9 mouse cellular contexts compared by ENCODE assay signal in the genomic region with DNA sequence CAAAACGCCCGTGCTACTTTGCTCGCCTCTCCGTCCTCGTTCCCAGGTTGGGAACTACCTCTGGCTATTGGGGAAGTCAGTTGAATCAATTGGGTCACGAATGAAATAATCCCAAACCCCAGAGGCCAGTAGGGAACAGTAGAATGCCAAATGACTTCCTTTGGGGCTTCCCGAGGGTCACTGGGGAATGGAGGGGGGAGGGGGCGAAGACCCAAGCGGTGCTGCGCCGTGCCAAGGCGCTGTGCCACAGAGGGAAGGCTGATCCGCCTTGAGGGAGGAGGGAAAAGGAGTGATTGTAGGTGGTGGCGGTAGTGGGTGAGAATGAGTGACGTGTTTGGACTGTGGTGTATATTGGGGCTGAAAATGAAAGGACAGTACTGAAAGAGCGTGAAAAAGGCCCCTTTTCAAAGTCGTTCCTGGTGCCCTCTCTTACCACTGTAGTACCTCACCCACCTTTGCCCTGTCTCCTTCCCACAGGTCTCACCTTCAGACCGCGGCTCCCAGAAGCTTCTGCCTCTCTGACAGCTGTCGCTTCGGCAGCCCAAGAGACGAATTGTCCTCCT. TPM values are rescaled to one million over a fixed set of nuclear protein-coding genes. Genes with fewer than 3 reads are reported as not detected.
A peak's percentile ranks its signal among the peaks of the same experiment; 100 is the strongest.
DNase-seq lines count a peak whose midpoint lies in the region; ATAC-seq and TF ChIP-seq lines count a peak whose summit lies in the region.
"Had no signal": no experiment of that assay in that cellular context is flagged by ENCODE, and none has a peak within 500 bp of the region (broad histone marks: within the 10 kb centered on the region; RNA-seq: fewer than 3 reads in every experiment).

No protein-coding gene starts in this region.

- H3K9ac ChIP-seq in heart, embryonic 12.5 days, result no peak overlapping the region
- H3K9ac ChIP-seq in lung, postnatal 0 days (replicated peaks; ENCODE audit: low read depth), result 0 out of 2 replicates have a peak overlapping the region, but pooled peaks have one; percentile 32

- WGBS in heart, embryonic 12.5 days, result 2% methylated on average over 22 of the region's 22 CpGs
- 5% methylated on average over 21 of the region's 22 CpGs for WGBS in lung, postnatal 0 days
- WGBS in cerebellum, adult 2 months, result 3% methylated on average over 22 of the region's 22 CpGs
- WGBS in forebrain, embryonic 10.5 days, result 2% methylated on average over 22 of the region's 22 CpGs

- peak overlapping the region; percentile 51 for H3K4me2 ChIP-seq in heart, embryonic 12.5 days
- H3K4me2 ChIP-seq in lung, postnatal 0 days (replicated peaks; ENCODE audit: low read depth, low read length), result peak overlapping the region; percentile 61

- no peak for TF ChIP-seq POLR2A in cerebellum, adult 2 months (IDR thresholded peaks at IDR 0.05; ENCODE audit: borderline replicate concordance, insufficient read depth, low read length)

- H3K27me3 ChIP-seq in heart, embryonic 12.5 days (replicated peaks), result peaks cover 96% of the 10 kb centered on the region
- peaks cover 72% of the 10 kb centered on the region for H3K27me3 ChIP-seq in lung, postnatal 0 days (replicated peaks; ENCODE audit: insufficient read depth, low read length)
- H3K27me3 ChIP-seq in cerebellum, adult 2 months (ENCODE audit: control insufficient read depth, insufficient read depth, low read length), result peaks cover 14% of the 10 kb centered on the region; the same call in 1 of the 2 replicates
- H3K27me3 ChIP-seq in forebrain, embryonic 10.5 days (ENCODE audit: poor library complexity, severe bottlenecking), result peaks cover 100% of the 10 kb centered on the region
- H3K27me3 ChIP-seq: Patski had no signal

- no peak for DNase-seq in heart, adult 9 months (ENCODE audit: low spot score in 2 of 2)
- peak; percentile 82 for DNase-seq in adrenal gland, postnatal 10 days
- DNase-seq in kidney, adult 11 months, result peak; percentile 78
- DNase-seq in lung, postnatal 0 days (ENCODE audit: low spot score), result no peak
- no peak for DNase-seq in right cerebral cortex, postnatal 10 days (ENCODE audit: low spot score in 2 of 2)
- no peak for DNase-seq in cerebellum, adult 2 months
- DNase-seq in forebrain, embryonic 10.5 days (ENCODE audit: extremely low spot score, low spot score), result no peak

- TF ChIP-seq EP300 in lung, postnatal 0 days (IDR thresholded peaks at IDR 0.05), result no peak

- no peak for ATAC-seq in heart, embryonic 12.5 days (ENCODE audit: insufficient number of reproducible peaks, low FRiP score)
- ATAC-seq in lung, postnatal 0 days, result 0 out of 2 replicates have a peak, but pooled peaks have one; percentile 10

- H3K36me3 ChIP-seq in heart, embryonic 12.5 days, result no peaks in the 10 kb centered on the region
- no peaks in the 10 kb centered on the region for H3K36me3 ChIP-seq in lung, postnatal 0 days (ENCODE audit: insufficient read depth, low read length)
- no peaks in the 10 kb centered on the region for H3K36me3 ChIP-seq in forebrain, embryonic 10.5 days (replicated peaks)

- no peak overlapping the region for H3K27ac ChIP-seq in heart, embryonic 12.5 days (ENCODE audit: poor library complexity, severe bottlenecking)
- peak overlapping the region; percentile 76 for H3K27ac ChIP-seq in lung, postnatal 0 days (ENCODE audit: low read length)
- H3K27ac ChIP-seq in cerebellum, adult 2 months (ENCODE audit: insufficient read depth, low read length), result no peak overlapping the region
- no peak overlapping the region for H3K27ac ChIP-seq in forebrain, embryonic 10.5 days

- peak overlapping the region; percentile 30 for H3K4me3 ChIP-seq in heart, embryonic 12.5 days
- peak overlapping the region; percentile 48 for H3K4me3 ChIP-seq in lung, postnatal 0 days (ENCODE audit: low read depth, low read length)
- H3K4me3 ChIP-seq in cerebellum, adult 2 months (replicated peaks; ENCODE audit: insufficient read depth, low read depth, low read length), result no peak overlapping the region
- no peak overlapping the region for H3K4me3 ChIP-seq in forebrain, embryonic 10.5 days

- TF ChIP-seq CTCF in lung, postnatal 0 days (IDR thresholded peaks at IDR 0.05), result 0 out of 2 replicates have a peak, but pooled peaks have one; percentile 9
- TF ChIP-seq CTCF in cerebellum, adult 2 months (IDR thresholded peaks at IDR 0.05; ENCODE audit: borderline replicate concordance, insufficient read depth, low read depth, low read length), result no peak

- H3K9me3 ChIP-seq in heart, embryonic 12.5 days (replicated peaks), result no peaks in the 10 kb centered on the region
- no peaks in the 10 kb centered on the region for H3K9me3 ChIP-seq in lung, postnatal 0 days (ENCODE audit: low read length)
- H3K9me3 ChIP-seq in forebrain, embryonic 10.5 days, result no peaks in the 10 kb centered on the region

- peaks cover 25% of the 10 kb centered on the region for H3K4me1 ChIP-seq in heart, embryonic 12.5 days (replicated peaks)
- H3K4me1 ChIP-seq in lung, postnatal 0 days (ENCODE audit: insufficient read depth, low read depth, low read length), result peaks cover 11% of the 10 kb centered on the region
- H3K4me1 ChIP-seq in cerebellum, adult 2 months (ENCODE audit: control insufficient read depth, insufficient read depth, low read length), result no peaks in the 10 kb centered on the region
- peaks cover 33% of the 10 kb centered on the region for H3K4me1 ChIP-seq in forebrain, embryonic 10.5 days

RNA-seq across cellular contexts. Expression of a gene that starts 0.5 kb away (rescaled TPM):
- polyA plus RNA-seq in heart, embryonic 12.5 days (2016; fragmentation: Nextera tagmentation; extraction: Ambion mirVana), result 0.72 and 0.80 TPM in 2 replicates
- total RNA-seq in adrenal gland, postnatal 10 days (2021), result 10 to 100 TPM in 1 of 2 experiments, 1 to 10 TPM in 1; 5.9 to 13.5 TPM
- polyA plus RNA-seq in lung, postnatal 0 days (2015; fragmentation: Nextera tagmentation; extraction: Ambion mirVana), result 4.3 and 4.8 TPM in 2 replicates
- 2.1 and 2.2 TPM in 2 replicates for polyA plus RNA-seq in cerebellum, adult 2 months (2012; rRNA removed)
- not detected in 2 replicates for polyA plus RNA-seq in forebrain, embryonic 10.5 days (2016; fragmentation: Nextera tagmentation; extraction: Ambion mirVana)

RNA-seq across cellular contexts. Expression of a gene that starts 0.5 kb away (rescaled TPM):
- not detected in 2 replicates for polyA plus RNA-seq in heart, embryonic 12.5 days (2016; fragmentation: Nextera tagmentation; extraction: Ambion mirVana)
- 1 to 10 TPM in 1 of 2 experiments, under 1 TPM in 1; 0.91 to 1.5 TPM for total RNA-seq in adrenal gland, postnatal 10 days (2021)
- not detected in 2 replicates for polyA plus RNA-seq in lung, postnatal 0 days (2015; fragmentation: Nextera tagmentation; extraction: Ambion mirVana)
- polyA plus RNA-seq in cerebellum, adult 2 months (2012; rRNA removed), result not detected in 2 replicates
- not detected in 2 replicates for polyA plus RNA-seq in forebrain, embryonic 10.5 days (2016; fragmentation: Nextera tagmentation; extraction: Ambion mirVana)

RNA-seq across cellular contexts. Expression of a gene that starts 4.1 kb away (rescaled TPM):
- not detected in 2 replicates for polyA plus RNA-seq in heart, embryonic 12.5 days (2016; fragmentation: Nextera tagmentation; extraction: Ambion mirVana)
- 1 to 10 TPM; 4.8 to 8.6 TPM for total RNA-seq in adrenal gland, postnatal 10 days (2021)
- 0.95 and 1.1 TPM in 2 replicates for polyA plus RNA-seq in lung, postnatal 0 days (2015; fragmentation: Nextera tagmentation; extraction: Ambion mirVana)
- polyA plus RNA-seq in cerebellum, adult 2 months (2012; rRNA removed), result 0.13 and 0.46 TPM in 2 replicates
- polyA plus RNA-seq in forebrain, embryonic 10.5 days (2016; fragmentation: Nextera tagmentation; extraction: Ambion mirVana), result not detected in 2 replicates

RNA-seq across cellular contexts. Expression of a gene that starts 8.2 kb away (rescaled TPM):
- 0.96 and 1.7 TPM in 2 replicates for polyA plus RNA-seq in heart, embryonic 12.5 days (2016; fragmentation: Nextera tagmentation; extraction: Ambion mirVana)
- total RNA-seq in adrenal gland, postnatal 10 days (2021), result 10 to 100 TPM; 28.0 to 28.2 TPM
- 39.7 and 40.3 TPM in 2 replicates for polyA plus RNA-seq in lung, postnatal 0 days (2015; fragmentation: Nextera tagmentation; extraction: Ambion mirVana)
- 4.6 and 6.0 TPM in 2 replicates for polyA plus RNA-seq in cerebellum, adult 2 months (2012; rRNA removed)
- polyA plus RNA-seq in forebrain, embryonic 10.5 days (2016; fragmentation: Nextera tagmentation; extraction: Ambion mirVana), result not detected in 2 replicates

RNA-seq across cellular contexts. Expression of a gene that starts 9.0 kb away (rescaled TPM):
- polyA plus RNA-seq in heart, embryonic 12.5 days (2016; fragmentation: Nextera tagmentation; extraction: Ambion mirVana), result 0.44 TPM in 1 of 2 replicates, not detected in the other
- total RNA-seq in adrenal gland, postnatal 10 days (2021), result 10 to 100 TPM; 21.5 to 26.6 TPM
- polyA plus RNA-seq in lung, postnatal 0 days (2015; fragmentation: Nextera tagmentation; extraction: Ambion mirVana), result 7.5 and 8.7 TPM in 2 replicates
- 0.07 and 0.16 TPM in 2 replicates for polyA plus RNA-seq in cerebellum, adult 2 months (2012; rRNA removed)
- polyA plus RNA-seq in forebrain, embryonic 10.5 days (2016; fragmentation: Nextera tagmentation; extraction: Ambion mirVana), result not detected in 2 replicates

Comparison
In these comparisons a context has a peak if more than half of its experiments do, and no peak if none do; other contexts are left out.
1. H3K4me3 ChIP-seq: peak in heart, embryonic 12.5 days (single experiment) and lung, postnatal 0 days (single experiment); none in cerebellum, adult 2 months (single experiment) and forebrain, embryonic 10.5 days (single experiment).
2. DNase-seq: peak in adrenal gland, postnatal 10 days (single experiment) and kidney, adult 11 months (single experiment); none in heart, adult 9 months (0 of 2), lung, postnatal 0 days (single experiment), right cerebral cortex, postnatal 10 days (0 of 2), cerebellum, adult 2 months (0 of 2) and forebrain, embryonic 10.5 days (single experiment).